In genomic region chr17:70929582-70929981, GRCm38 (mm10) we compare ENCODE assay signal across 25 mouse cellular contexts.
"Had no signal": no experiment of that assay in that cellular context is flagged by ENCODE, and none has a peak within 500 bp of the region (broad histone marks: within the 10 kb centered on the region; RNA-seq: fewer than 3 reads in every experiment).

No protein-coding gene starts in this region.

- H3K9ac ChIP-seq: heart, embryonic 12.5 days; hindbrain, embryonic 12.5 days; hindbrain, embryonic 14.5 days; intestine, embryonic 15.5 days; limb, embryonic 13.5 days; limb, embryonic 15.5 days had no signal

- H3K36me3 ChIP-seq: heart, embryonic 10.5 days; heart, embryonic 12.5 days; hindbrain, embryonic 10.5 days; hindbrain, embryonic 12.5 days; intestine, embryonic 15.5 days; limb, embryonic 13.5 days; limb, embryonic 15.5 days had no signal

- H3K4me3 ChIP-seq: gastrocnemius, adult 2 months; heart, embryonic 10.5 days; heart, embryonic 12.5 days; hindbrain, embryonic 10.5 days; hindbrain, embryonic 12.5 days; intestine, embryonic 15.5 days; limb, embryonic 13.5 days; limb, embryonic 15.5 days had no signal

- H3K27me3 ChIP-seq: heart, embryonic 12.5 days; hindbrain, embryonic 12.5 days; intestine, embryonic 15.5 days; limb, embryonic 13.5 days; limb, embryonic 15.5 days had no signal

- H3K27ac ChIP-seq: gastrocnemius, adult 2 months; heart, embryonic 10.5 days; hindbrain, embryonic 10.5 days; hindbrain, embryonic 12.5 days; hindbrain, embryonic 14.5 days; intestine, embryonic 15.5 days; limb, embryonic 13.5 days; limb, embryonic 15.5 days had no signal

- DNase-seq: gastrocnemius, adult 2 months; gastrocnemius, postnatal 10 days; gastrocnemius, postnatal 25 days; heart, adult 18-20 months; heart, postnatal 10 days; heart, postnatal 4 days; kidney, adult 18-20 months; kidney, adult 8-10 months; kidney, postnatal 10 days; kidney, postnatal 25 days; kidney, postnatal 4 days; layer of hippocampus, adult 9-11 months; layer of hippocampus, postnatal 36 days; left cerebral cortex, postnatal 4 days had no signal

- H3K4me1 ChIP-seq: heart, embryonic 10.5 days; heart, embryonic 12.5 days; hindbrain, embryonic 10.5 days; hindbrain, embryonic 12.5 days; intestine, embryonic 15.5 days; limb, embryonic 13.5 days; limb, embryonic 15.5 days had no signal

- ATAC-seq: hindbrain, embryonic 16.5 days; inflammation-experienced regulatory T-cells, adult 6 months; intestine, embryonic 15.5 days; intestine, postnatal 0 days had no signal

- H3K4me2 ChIP-seq: heart, embryonic 12.5 days; hindbrain, embryonic 12.5 days; hindbrain, embryonic 14.5 days; intestine, embryonic 15.5 days; limb, embryonic 13.5 days; limb, embryonic 15.5 days had no signal

- H3K9me3 ChIP-seq: heart, embryonic 10.5 days; heart, embryonic 12.5 days; hindbrain, embryonic 10.5 days; hindbrain, embryonic 12.5 days; intestine, embryonic 15.5 days; limb, embryonic 13.5 days; limb, embryonic 15.5 days had no signal
